Mouse (Mus musculus) layer of hippocampus, postnatal 25 days (tissue): Measurements from ENCODE around the gene G6pc3. TPM values are rescaled to one million over a fixed set of nuclear protein-coding genes. Genes with fewer than 3 reads are reported as not detected.
A peak's percentile ranks its signal among the peaks of the same experiment; 100 is the strongest.

Source experiments
- DNase-seq, 2 experiments: peaks; one replicate each; pipeline ENCODE4 v3.0.0; 2022; ENCODE audit warnings: mixed read lengths in 2 of 2, low spot score in 1 of 2; ENCODE audit errors: extremely low spot score in 1 of 2
- total RNA-seq, 2 experiments: library from RNA; stranded (reverse); gene quantifications; 2 replicates each; pipeline ENCODE4 v1.2.3; 2021

Gene G6pc3
- total RNA-seq, 2 experiments from 2014 or later = 53.5 to 58.2 TPM

- no peak for DNase-seq
These were observed 3.7 kb upstream of the G6pc3 start for GRCm38 (mm10) chr11:102185677-102186076.

- no peak for DNase-seq
These were observed 3.2 kb upstream of the G6pc3 start for GRCm38 (mm10) chr11:102186235-102186634.

DNA sequence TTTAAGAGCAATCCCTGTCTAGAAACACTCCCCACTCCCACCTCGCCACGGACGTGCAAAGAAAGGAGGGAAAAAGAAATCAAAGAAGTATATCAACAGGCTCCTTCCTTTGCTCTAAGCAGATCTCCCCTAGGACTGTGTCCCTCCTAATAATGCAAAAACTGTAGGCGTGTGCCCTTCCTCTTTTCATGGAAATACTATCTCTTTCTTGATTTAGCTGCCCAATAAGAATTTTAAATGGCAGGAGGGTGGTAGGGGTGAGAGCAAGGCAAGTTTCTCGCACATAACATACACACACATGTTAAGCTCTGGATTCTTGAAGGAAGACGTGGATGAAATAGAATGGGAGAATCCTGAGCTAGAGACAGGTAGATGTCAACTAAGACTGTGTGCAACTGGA is 440 bp upstream of the G6pc3 start:
- no peak for DNase-seq

DNA sequence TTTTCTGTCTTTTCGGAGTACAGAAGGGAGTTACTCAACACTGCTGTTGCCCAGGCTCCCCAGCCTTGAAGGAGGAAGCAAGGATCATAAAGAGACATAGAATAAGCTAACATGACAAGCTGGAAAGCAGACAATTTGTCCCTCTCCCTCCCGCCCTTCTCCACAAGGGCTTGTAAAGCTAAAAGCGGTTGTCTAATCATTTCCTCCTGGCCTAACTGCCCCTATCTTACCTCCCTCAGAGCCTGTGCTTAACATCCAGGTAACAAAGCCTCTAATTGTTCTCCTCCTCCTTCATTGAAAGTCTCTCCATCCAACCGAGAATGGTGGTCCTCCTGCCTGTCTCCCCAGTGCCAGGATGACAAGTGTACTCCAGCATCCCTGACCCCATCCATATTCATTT is 1.4 kb downstream of the G6pc3 start:
- DNase-seq = no peak

- DNase-seq = no peak
These were observed 4.4 kb downstream of the G6pc3 start for GRCm38 (mm10) chr11:102193657-102194440.

DNA sequence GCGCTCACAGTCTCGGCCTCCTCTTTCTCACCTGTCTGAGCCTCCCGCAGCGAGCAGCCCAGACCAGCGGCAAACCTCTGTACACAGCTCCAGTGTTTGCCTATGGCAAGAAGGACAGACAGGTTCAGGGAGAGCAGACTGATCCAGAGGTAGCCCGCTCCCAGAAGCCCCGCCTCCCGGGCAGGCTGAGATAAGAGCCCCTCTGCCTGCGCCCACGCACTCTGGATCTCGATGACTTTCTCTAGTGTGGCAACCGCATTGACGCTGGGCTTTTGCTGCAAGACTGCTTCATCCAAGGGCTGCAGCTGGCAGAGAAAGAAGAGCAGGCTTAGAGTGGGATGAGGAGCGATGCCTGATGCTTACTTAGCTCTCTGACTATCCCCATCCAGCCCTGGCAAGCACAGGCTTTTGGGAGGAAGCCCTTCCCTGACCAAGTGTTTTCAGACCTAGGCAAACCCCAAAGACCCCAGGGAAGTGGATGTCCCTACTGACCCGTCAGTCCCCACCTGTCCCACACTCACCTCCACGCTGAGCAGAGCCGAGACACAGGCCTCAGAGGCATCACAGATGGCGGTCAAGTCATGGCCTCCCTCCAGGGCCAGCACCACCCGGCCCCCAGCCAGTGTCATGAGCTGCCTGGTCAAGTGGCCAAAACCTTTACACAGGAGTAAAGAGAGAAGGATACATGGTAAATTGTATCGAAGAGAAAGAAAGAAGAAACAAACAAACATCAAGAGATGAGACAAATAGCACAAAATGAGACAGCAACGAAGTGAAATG is 6.8 kb downstream of the G6pc3 start:
- no peak for DNase-seq

- DNase-seq = no peak
These were observed 8.8 kb downstream of the G6pc3 start for GRCm38 (mm10) chr11:102198245-102198644.

DNA sequence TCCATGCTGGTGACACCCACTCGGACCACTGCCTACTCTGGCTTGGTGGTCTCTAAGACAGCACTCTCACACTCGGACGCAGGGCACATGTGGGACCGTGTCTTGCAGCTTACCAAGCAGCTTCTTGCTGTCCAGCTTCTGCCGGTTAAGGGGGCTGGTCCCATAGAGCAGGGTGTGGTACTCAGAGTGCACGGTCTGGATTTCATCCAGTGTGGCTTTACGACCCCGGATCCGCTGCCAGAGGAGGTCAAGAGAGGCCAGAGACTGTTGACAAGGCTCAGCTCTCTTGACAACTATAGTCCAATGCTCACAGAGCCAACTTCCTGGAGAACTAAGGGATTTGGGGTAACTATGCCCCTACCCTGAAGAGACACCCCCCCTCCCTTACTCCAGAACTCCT is 10.4 kb downstream of the G6pc3 start:
- DNase-seq = no peak

- DNase-seq = no peak
These were observed 12.0 kb downstream of the G6pc3 start for GRCm38 (mm10) chr11:102201408-102201821.

DNA sequence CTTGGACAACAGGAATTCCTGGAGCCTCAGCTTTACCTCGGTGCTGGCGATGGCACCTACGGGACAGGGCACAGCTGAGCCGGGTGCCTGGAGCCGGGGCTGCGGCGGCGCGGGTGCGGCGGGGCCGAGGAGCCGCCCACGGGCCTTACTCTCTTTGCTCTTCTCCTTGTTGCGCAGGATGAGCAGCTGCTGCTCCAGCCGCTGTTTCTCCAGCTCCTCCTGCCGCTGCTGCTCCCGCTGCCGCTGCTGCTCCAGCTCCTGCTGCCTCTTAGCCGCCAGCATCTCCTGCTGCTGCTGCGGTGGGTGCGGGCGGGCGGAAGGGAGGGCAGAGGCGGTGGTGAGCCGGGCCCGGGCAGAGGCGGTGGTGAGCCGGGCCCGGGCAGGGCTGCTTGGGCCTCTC is 17.1 kb downstream of the G6pc3 start:
- no peak for DNase-seq

GRCm38 (mm10) chr11:102207825-102208777 is 18.7 kb downstream of the G6pc3 start:
- DNase-seq = no peak

DNA sequence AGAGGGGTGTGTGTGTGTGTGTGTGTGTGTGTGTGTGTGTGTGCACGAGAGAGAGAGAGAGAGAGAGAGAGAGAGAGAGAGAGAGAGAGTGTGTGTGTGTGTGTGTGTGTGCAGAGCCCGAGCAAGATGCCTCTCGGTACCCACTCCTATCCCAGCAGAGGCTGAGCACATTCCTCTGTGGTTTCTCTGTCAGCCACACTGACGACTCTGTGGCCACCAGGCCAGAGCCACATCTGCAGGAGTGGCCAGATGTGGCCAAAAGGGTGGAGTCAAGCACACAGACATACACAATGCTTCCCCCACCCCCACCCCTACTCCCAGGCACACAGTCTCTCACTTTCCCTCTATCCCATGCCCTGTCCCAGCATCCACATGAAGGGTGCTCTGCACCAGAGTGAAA is 19.4 kb downstream of the G6pc3 start:
- DNase-seq = no peak

GRCm38 (mm10) chr11:102209742-102210141 is 20.3 kb downstream of the G6pc3 start:
- DNase-seq = no peak

DNA sequence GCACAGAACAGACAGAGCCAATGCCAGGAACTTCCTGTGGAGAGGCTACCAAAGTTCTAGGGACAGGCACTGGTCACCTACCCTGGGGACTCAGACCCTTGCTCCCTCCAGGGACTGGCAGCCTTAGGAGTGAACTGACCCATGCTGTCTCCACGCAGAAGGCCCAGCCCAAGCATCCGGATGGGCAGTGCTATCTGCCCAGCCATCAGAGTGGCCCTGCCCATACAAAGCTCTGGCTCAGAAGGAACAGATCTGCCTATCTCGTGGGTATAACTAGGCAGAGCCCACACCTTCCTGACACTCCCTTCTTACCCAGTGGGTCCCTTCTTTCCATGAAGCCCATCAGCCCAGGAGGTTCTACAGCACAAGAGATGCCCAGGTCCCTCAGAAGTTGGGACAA is 20.8 kb downstream of the G6pc3 start:
- no peak for DNase-seq

- no peak for DNase-seq
These were observed 21.6 kb downstream of the G6pc3 start for GRCm38 (mm10) chr11:102211011-102211410.

DNA sequence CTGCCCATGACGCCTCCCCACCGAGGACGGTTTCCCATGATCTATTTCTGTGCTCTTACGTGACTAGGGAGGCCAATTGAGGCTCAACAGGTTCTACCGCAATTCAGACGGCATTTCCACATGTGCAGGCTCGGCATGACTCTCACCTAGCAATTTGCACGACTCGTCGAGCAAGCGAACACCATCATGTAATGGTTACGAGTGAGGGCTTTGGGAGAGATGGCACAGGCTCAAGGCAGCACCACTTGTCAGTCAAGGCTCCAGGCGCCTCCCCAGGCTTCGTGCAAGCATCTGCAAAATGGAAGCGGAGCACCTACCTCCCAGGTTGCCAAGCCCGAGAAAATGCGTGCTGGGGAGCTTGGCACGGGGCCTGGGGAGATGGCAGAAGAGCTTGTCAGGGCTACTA is 22.5 kb downstream of the G6pc3 start:
- DNase-seq = peak in 1 of 2 experiments; percentile 7

- peak in 1 of 2 experiments; percentile 7 for DNase-seq
These were observed 25.2 kb downstream of the G6pc3 start for GRCm38 (mm10) chr11:102214430-102215156.

- no peak for DNase-seq
These were observed 26.1 kb downstream of the G6pc3 start for GRCm38 (mm10) chr11:102215511-102215910.

GRCm38 (mm10) chr11:102216056-102216885 is 26.9 kb downstream of the G6pc3 start:
- DNase-seq = peak in 1 of 2 experiments; percentile 6
